Mouse (Mus musculus) C2C12 (cell line): ENCODE results near the gene Prss57.
A peak's percentile ranks its signal among the peaks of the same experiment; 100 is the strongest.

Source experiments
- CTCF ChIP-seq: IDR thresholded peaks from one replicate; pipeline ENCODE4 v1.5.1; 2011; ENCODE audit not compliant: control insufficient read depth, insufficient read depth, insufficient read length
- MYOD1 ChIP-seq: IDR thresholded peaks from one replicate; pipeline ENCODE4 v1.6.1; 2011; ENCODE audit warnings: low read depth; ENCODE audit not compliant: control insufficient read depth, insufficient read length

DNA sequence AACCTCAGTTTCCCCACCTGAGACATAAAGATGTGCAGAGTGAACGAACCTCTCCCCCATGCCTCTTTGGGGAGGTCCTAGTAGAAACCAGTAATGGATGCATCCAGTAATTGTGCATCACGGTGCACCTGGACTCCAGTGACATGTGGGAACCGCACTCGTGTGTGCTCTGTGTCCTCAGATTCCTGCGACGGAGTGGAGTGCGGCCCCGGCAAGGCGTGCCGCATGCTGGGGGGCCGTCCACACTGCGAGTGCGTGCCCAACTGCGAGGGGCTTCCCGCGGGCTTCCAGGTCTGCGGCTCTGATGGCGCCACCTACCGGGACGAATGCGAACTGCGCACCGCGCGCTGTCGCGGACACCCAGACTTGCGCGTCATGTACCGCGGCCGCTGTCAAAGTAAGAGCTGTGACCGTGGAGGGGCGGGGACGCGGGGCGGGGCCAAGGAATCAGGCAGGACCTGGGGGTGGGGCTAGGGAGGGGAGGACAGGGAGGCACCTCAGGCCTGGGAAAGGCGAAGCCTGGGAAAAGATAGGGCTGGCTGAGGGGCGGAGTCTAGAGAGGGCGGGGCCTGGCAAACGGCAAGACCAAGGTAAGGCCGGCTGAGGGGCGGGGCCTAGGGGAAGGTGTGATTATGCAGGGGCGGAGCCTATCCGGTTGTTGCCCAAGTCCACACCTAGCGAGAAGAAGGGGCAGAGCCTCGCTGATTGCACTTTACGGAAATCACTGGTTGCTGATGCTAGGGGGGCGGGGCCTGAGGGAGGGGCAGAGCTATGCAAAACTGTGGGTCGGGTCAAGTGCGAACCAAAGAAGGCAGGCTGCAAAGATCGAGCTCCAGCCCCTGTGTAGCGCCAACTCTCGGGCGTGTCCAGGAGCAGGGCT lies 10.7 kb downstream of the Prss57 start:
- TF ChIP-seq CTCF (peak; percentile 93), MYOD1 (no peak)
